Mouse (Mus musculus): ENCODE results near the gene Wsb2.

- TF ChIP-seq CTCF (IDR thresholded peaks at IDR 0.05; ENCODE audit: control insufficient read depth, insufficient read depth, low read length): no peak
- no peak for TF ChIP-seq POLR2A (IDR thresholded peaks at IDR 0.05; ENCODE audit: borderline replicate concordance, control insufficient read depth, low read depth, low read length)
Observed at GRCm38 (mm10) chr5:117373418-117373817, 16.3 kb downstream of the Wsb2 start.
